Mouse (Mus musculus) layer of hippocampus, postnatal 25 days (tissue): ENCODE results near the gene Esp1. TPM values are rescaled to one million over a fixed set of nuclear protein-coding genes. Genes with fewer than 3 reads are reported as not detected.
"Not testable (repeated sequence)": the region's sequence is repeated elsewhere in the genome, so short reads cannot be mapped to it uniquely, and the experiment has no call there.

Source experiments
- DNase-seq, 2 experiments: peaks; one replicate each; pipeline ENCODE4 v3.0.0; 2022; ENCODE audit warnings: mixed read lengths in 2 of 2, low spot score in 1 of 2; ENCODE audit errors: extremely low spot score in 1 of 2
- total RNA-seq, 2 experiments: library from RNA; stranded (reverse); gene quantifications; 2 replicates each; pipeline ENCODE4 v1.2.3; 2021

Gene Esp1
- not detected for total RNA-seq

DNA sequence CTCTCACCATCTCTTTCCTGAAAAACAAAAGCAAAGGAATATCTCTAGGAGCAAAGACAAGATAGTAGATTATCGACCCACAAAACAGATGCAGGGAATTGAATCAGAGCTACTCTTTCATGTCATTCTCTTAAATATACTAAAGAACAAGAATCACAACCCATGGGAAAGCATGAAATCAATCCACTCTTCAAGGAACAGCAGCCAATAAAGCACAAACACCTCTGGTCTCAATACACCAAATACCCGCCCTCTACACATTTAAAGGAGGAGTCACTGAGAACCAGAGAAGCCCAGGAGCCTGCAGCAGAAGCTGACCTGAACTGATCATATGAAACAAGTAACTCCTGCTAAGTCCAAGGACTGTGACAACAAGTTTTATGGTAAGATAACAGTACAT, at the start of gene Esp1:
Gene Esp1, plus strand, starts transcription at position 301 of the 400 bp plus-strand sequence.
- no peak for DNase-seq

DNA sequence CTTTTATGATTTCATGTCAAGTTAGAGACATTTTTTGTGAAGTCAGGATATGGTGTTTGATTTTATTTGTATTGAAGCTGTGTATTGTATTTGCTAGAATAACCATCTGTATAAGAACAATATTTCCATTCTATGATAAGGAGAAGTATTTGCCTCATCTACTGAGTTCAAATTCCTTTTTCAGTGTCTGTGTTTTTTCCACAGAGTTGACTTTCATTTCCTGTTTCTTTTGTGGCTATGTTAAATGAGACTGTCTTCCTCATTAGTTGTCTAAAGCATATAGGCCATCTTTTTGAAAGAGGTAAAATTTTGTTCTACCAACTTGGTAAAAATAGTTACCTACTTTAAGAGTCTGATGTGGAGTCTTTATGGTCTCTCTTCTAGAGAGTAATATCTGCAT, 10.6 kb upstream of the Esp1 start:
- no peak for DNase-seq

DNA sequence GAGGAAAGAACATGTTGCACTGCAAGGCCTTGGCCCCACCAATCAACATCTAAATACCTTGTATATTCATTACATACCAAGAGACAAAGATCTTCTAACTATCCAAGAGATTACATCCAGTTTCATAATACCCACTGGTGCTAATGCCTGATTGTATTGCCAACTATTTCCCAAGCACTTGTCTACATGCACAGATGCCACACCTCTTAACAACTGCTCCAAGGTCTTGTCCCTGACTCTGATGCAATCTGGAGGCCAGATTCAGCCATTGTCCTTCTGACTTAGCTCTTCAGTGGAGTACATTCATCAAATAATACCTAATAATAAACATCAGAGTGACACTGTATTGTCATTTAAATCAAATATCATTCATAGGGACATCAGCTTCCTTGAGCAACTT, 9.9 kb upstream of the Esp1 start:
- DNase-seq, result not testable (repeated sequence)

DNA sequence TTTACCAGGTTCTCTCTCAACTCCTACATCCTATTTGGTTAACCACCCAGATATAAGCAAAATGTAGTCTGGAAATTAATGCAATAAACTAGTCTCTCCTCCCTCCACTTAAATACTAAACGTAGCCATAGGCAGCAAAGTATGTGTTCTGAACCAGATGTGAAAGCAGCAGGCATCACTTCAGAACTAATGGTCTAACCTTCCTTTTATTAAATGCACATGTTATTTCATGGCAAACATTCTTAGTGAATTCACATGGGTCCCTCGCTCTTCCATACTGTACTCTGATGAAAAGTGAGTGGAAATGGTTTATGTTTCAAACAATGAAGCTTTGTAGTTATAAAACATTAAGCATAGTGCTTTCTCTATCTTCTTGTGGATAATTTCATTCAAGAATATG, 4.4 kb downstream of the Esp1 start:
- no peak for DNase-seq

DNA sequence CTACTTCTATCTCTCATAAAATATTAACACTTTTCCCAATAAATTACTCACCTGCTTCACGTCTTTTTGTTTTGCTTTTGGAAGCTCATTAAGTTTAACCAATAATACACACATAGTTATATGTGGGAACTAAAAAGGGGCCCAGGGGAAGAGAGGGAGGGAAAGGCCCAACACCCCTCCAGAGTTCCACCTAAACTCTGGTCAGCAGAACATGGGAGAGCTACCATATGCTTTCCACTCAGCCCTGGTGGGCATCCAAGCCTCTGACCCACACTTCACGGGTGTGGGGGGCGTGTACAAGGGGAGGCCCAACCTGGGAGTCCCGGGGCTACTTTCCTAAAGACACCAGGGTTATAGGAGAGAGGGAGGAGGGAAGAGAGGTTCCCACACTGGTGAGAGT, 4.8 kb downstream of the Esp1 start:
- no peak for DNase-seq

DNA sequence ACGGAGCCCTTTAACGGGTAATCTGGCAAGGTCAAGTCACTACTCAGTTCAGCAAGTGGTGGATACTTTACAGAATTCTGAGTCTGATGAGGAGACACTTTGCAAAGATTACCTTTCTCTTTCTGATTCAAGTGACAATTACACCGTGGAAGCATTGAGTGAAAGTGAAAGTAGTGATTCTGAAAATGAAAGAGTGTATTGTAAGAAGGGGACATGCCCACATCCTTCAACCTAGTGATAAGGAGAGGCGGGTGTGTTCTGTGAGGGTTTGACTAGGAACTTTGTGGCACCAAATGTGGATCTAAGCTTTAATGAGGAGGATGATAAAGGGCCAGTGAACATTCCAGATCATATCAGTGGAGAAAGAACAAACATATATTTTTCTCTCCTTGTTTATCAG, 36.7 kb downstream of the Esp1 start:
- DNase-seq, result no peak

DNA sequence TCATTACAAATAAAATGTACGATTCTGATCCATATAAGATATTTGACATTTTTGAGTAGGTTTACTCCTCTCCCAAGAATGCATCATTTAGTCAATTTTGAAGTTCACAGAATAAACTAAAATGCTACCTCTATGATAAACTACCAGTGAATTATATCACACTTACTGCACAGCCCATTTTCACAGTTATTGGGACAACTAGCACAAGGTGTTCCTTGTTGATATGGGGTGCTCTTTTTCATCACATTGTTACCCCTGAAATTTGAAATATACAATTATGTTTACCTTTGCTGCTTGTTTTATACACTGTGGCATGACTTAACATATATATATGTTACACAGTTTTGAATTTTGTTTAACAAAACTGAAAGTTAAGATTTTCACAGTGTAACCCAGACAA, 40.2 kb downstream of the Esp1 start:
- no peak for DNase-seq

Other genes starting within 250 kb of the Esp1 start
- not detected for gene Esp8, start 207.1 kb upstream of the Esp1 start, total RNA-seq
- not detected for gene Esp6, start 165.6 kb upstream of the Esp1 start, total RNA-seq
- gene Esp4, start 128.5 kb upstream of the Esp1 start, total RNA-seq, result not detected
- not detected for gene Esp3, start 95.0 kb upstream of the Esp1 start, total RNA-seq
- gene Crisp2, start 79.9 kb downstream of the Esp1 start, total RNA-seq, result not detected
- not detected for gene Rhag, start 84.0 kb downstream of the Esp1 start, total RNA-seq
- under 1 TPM; 0.21 to 0.22 TPM for gene 9130008F23Rik, start 153.4 kb downstream of the Esp1 start, total RNA-seq
- not detected for gene Glyatl3, start 187.2 kb downstream of the Esp1 start, total RNA-seq
- 10 to 100 TPM; 43.8 to 49.5 TPM for gene Mut, start 207.6 kb downstream of the Esp1 start, total RNA-seq
- 1 to 10 TPM; 3.4 to 4.0 TPM for gene Cenpq, start 207.9 kb downstream of the Esp1 start, total RNA-seq